Mouse (Mus musculus): ENCODE measurements around the gene Gm47969.
"Not testable (repeated sequence)": the region's sequence is repeated elsewhere in the genome, so short reads cannot be mapped to it uniquely, and the experiment has no call there.

Gm47969 gene

DNA sequence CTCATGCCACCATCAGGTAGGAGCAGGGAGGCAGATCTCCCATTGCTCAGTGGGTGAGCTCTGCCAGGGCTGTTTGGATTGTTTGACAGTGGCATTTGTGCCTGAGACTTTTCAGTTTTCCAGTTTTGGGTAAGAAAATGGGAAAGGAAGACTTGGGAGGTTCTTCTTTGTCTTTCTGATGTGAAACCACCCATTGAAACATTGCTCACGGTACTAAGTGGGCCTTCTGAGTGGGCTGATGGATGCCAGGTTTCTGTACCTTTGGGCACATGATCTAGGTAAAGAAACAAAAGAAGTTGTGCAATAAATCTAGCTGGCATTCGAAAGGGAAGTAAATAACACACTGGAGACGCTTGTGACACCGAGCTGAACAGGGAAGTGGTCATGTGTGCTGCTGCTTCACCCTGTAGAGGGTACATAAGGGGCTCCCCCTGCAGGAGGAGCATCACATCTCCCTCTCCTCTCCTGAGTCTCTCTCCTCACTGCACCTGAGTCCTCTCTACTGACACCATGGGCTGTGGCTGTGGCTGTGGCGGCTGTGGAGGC, at the start of gene Gm47969:
Gene Gm47969, plus strand, starts transcription at position 51 of the 546 bp plus-strand sequence.
- no peak for DNase-seq (ENCODE audit: low spot score in 2 of 2)

DNA sequence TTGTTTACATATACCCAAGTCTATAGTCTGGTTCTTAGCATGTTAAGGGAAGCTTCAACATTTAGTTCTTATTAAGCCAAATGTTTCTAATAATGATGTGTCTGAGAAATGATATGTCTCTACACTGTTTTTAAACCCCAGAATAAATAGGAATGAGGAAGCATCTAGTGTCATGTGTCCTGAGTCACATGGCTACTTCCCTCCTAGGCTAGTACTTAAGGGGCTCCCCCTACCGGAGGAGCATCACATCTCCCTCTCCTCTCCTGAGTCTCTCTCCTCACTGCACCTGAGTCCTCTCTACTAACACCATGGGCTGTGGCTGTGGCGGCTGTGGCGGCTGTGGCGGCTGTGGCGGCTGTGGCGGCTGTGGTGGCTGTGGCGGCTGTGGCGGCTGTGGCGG, 44.4 kb upstream of the Gm47969 start, which contains the start of gene Gm47959:
Gene Gm47959, plus strand, starts transcription at position 243 of the 400 bp plus-strand sequence.
- DNase-seq (ENCODE audit: low spot score in 2 of 2) = not testable (repeated sequence)

DNA sequence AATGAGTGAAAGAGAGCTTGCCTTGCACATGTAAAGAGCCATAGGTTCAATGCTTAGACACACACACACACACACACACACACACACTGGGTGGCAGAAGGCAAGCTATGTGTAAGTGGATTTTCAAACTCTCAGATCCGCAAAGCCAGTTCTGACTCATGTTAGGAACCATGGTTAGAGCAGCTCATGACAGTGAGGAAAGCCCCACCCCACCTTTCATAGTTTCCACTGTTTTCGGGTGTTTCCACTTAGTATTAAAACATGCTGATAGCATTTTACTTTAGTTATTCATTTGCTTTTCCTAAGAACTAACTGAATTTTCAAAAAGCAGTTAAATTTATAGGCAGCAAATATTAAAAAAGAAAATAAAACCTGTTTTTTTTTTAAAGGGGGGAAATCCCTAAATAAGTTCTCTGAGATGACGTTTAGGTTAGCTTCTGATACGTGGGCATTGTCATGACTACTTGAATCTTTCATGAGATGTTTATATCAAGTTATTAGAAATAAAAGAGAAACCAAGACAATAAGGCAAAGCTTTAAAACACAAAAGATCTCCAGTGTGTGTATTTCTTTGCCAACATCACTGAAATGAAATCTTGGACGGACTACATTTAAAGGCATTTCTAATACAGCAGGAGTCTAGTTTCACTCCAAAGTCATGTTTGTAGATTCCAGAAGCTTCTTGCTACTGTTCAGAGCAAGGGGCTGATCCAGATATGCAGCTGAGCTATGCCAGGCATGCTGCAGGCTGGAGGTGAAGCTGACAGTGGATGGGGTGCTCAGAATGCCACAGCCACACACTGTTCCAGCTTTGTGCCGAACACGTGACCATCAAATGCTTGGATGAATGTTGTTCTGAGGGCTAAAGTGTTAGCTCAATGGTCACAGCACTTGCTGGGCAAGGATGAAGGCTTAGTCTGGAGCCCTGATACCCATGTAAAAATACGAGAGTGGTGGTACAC, 38.2 kb upstream of the Gm47969 start:
- no peak for DNase-seq (ENCODE audit: low spot score in 2 of 2)

DNA sequence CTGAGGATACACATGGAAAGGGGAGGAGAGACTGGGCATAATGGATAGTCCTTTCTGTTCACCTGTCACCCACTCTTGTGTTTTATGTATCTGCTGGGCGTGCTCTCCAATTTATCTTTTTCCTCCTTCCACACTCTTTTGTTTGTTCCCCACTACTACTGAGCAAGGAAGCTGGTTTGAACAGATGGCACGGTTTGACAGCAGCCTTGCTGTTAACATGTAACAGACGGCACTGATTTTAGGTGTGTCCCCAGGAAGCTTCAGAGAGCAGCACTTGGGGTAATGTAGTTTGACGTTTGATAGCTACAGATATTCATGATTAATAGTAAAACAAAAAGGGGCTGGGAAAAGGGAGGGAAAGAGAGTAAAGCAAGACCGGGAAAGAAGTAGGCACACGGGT, 37.3 kb upstream of the Gm47969 start:
- DNase-seq (ENCODE audit: low spot score in 2 of 2) = no peak

DNA sequence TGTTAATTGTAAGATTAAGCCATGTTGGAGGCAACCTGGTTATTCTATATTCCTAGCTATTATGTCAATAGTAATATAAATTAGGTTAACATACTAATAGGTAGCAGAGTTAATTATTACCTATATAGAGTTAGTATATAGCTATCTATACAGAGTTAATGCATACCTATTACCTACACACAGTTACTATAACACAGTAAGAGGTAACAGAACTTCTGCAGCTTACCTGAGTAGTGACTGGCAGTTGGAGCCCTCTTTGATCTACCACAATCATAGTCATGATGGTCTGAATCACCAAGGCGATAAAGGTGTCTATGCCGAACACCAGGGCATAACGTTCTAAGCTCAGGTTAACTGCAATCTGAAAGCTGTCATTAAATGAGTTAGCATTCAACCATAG, 30.3 kb upstream of the Gm47969 start:
- DNase-seq (ENCODE audit: low spot score in 2 of 2) = no peak

GRCm38 (mm10) chr1:83015329-83015879, 29.3 kb upstream of the Gm47969 start:
- no peak for DNase-seq (ENCODE audit: low spot score in 2 of 2)

DNA sequence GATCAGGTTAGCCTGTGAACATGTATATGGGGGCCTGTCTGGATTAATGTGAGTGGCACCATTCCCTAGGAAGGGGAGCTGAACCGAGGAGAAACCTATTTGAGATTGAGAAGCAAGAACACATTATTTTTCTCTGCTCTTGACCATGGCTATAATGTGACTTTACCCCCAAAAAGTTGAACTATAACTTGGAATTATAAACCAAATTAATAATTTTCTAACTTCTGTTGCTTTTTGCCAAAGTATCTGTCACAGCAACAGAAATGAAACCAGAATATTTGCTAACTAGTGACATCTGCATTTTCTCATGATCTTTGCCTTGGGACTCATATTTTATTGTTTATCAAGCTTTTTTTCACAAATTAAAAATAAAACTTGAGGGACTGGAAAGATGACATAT, 28.2 kb upstream of the Gm47969 start:
- DNase-seq (ENCODE audit: low spot score in 2 of 2) = no peak

DNA sequence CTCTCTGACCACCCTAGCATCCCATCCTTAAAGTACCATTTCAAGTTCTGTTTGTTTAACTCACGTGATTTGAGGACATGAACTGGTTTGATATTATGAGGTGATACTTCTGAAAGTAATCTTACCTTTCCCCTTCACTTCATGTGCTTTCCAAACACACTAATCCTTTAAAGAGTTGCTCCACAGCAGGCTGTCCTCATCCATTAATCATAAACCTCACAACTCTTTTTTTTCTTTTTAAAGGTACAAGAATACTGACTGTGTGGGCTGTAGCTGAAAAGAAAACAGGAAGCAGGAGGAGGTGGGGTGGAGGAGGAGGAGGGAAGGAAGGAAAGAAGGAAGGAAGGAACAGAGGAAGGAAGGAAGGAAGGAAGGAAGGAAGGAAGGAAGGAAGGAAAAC, 12.8 kb upstream of the Gm47969 start:
- no peak for DNase-seq (ENCODE audit: low spot score in 2 of 2)

DNA sequence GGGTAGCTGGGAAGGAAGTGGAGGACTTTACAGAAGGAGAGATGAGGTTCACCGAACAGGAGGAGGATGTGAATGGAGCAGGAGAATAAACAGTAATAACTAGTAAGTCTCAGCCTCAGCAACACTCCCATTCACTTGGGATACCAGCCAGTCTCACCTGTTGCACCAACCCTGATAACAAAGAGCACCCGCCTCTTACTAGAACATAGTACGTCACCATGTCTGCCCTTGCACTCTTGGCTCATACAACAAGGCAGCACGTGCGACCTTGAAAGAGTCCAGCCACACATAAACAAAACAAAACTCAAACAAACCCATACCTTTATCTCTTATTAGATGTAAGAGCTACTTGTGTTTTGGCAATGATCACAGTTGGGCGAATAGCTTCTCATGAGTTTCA, 12.2 kb upstream of the Gm47969 start:
- DNase-seq (ENCODE audit: low spot score in 2 of 2) = no peak

GRCm38 (mm10) chr1:83034509-83034908, 10.2 kb upstream of the Gm47969 start:
- no peak for DNase-seq (ENCODE audit: low spot score in 2 of 2)

DNA sequence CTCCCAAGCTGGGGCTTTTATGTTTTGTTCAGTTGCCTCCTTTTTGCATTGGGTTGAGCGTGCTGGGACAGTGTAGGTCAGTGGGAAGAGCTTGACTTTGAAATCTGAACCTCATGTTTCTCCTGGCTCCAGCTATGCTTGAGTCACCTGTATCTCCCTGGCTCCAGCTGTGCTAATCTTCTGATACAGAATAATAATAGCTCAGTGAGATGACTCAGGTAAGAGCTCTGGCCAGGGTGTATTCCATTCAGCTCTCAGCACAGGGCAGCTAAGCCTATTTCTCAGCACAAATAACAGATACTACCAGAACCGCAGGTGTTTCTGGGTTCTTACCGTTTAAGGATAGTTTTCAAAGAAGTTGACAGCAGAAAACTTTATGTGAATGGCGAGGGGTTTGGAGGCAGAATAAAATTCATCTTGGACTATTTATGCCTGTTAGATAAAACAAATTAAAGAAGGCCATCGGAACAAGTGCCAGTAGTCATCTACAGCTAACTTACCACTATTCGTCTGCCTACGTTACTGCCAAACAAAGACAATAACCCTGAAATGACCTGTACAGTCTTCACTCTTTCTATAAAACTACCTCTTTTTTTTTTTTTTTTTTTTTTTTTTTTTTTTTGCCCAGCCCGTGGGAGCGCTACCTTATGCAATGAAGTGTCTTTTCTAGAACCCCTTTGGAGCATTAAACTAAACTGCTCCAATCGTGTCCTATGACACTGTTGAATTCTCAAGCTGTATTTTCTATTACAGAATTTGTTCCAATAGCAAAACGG, 7.7 kb upstream of the Gm47969 start:
- DNase-seq (ENCODE audit: low spot score in 2 of 2) = no peak

GRCm38 (mm10) chr1:83038109-83038672, 6.5 kb upstream of the Gm47969 start, which contains the start of gene Slc19a3:
TSS of gene Slc19a3 (minus strand) at chr1:83038448.
- peak; percentile 36 to 42 for DNase-seq (ENCODE audit: low spot score in 2 of 2)

DNA sequence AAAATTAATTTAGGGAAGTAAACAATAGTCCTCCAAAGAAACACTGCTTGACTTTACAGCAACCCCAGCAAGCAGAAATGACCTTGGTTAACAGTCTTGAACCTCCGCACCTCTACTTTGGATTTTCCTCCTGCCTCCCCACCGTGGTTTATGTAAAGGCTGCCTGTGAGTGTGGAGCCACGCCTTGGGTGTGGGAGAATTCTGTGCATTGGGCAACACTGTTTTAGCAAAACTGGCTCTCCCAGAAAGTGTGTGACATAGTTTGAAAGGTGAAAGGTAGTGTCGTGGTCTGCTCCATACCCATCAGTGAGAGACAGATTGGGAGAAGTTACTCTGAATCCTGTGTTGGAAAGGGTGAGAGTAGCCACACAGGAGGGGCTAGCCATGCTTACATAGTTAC, 5.7 kb upstream of the Gm47969 start:
- no peak for DNase-seq (ENCODE audit: low spot score in 2 of 2)

- no peak for DNase-seq (ENCODE audit: low spot score in 2 of 2)
Observed at GRCm38 (mm10) chr1:83042380-83042779, 2.4 kb upstream of the Gm47969 start, which contains the start of gene Krtap28-10. TSS of gene Krtap28-10 (minus strand) at chr1:83042480.

DNA sequence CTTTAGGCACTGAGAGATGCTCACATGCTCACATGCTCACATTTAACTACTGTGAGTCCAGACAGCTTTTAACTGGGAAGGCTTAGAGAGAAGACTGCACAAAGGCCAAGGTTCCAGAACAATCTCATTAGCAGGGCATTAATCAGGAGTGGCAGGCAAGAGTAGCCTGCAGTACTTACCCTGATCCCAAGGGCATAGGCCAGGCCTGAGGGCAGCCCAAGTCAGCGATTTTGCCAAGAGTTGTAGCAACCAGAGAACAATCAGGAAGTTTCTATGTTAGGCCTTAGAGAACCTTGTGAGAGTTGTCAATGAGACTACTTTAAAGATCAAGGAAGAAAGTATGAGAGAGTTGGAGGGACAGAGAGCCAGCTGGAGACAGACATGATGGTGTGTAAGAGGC, 13.7 kb downstream of the Gm47969 start:
- no peak for DNase-seq (ENCODE audit: low spot score in 2 of 2)

- no peak for DNase-seq (ENCODE audit: low spot score in 2 of 2)
Observed at GRCm38 (mm10) chr1:83059278-83059677, 14.5 kb downstream of the Gm47969 start, which contains the start of gene A030005K14Rik. TSS of gene A030005K14Rik (minus strand) at chr1:83059378.

DNA sequence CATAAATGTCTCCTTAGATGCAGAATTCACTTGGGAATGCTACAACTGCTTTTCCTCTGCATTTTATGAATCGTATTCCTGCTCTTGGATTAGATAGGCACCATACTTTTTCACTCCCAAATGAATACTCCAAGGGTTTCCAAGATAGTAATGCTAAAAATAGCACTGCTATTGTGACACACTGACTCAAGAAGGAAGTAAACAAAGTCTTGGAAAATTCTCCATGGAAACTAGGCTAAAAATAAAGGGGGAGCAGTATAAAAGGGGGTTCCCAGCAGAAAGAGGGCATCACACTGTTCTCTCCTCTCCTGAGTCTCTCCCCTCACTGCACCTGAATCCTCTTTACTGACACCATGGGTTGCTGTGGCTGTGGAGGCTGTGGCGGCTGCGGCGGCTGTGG, 15.9 kb downstream of the Gm47969 start, which contains the start of gene Krtap28-13:
Gene Krtap28-13, plus strand, starts transcription at position 288 of the 400 bp plus-strand sequence.
- DNase-seq (ENCODE audit: low spot score in 2 of 2) = no peak

DNA sequence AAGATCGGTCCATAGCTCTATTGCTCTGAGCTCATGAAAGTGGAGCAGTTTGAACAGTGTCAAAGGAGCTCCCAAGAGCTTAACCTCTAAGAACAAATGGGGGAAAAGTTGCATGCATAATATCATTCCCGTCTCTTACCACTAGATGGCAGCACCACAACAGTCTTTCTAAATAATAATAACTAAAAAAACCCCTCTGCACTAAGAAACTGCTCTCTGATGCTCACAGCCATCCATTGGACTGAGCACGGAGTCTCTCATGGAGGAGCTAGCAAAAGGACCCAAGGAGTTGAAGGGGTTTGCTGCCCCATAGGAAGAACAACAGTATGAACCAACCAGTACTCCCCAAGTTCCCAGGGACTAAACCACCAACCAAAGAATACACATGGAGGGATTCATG, 20.1 kb downstream of the Gm47969 start:
- DNase-seq (ENCODE audit: low spot score in 2 of 2) = peak in 1 of 2 experiments; percentile 22

GRCm38 (mm10) chr1:83066577-83066976, 21.8 kb downstream of the Gm47969 start:
- DNase-seq (ENCODE audit: low spot score in 2 of 2) = no peak

DNA sequence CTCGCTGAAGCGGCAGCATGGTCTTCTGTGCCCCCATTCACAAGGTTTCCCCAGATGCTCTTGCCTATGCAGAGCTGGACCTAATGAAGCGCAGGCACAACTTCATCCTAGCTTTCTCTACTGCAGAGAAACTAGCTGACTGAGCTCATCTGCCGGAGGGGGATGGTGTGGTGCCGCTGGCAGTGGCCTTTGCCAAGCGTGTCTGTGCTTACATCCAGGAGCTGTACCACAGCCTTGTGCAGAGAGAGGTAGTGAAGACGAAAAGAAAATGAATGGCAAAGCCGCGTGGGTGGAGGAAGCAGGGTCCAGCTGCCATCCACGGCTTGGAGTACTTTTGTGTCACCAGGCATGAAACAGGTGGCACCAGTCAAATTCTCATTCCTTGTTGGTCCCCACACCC, 22.5 kb downstream of the Gm47969 start:
- DNase-seq (ENCODE audit: low spot score in 2 of 2) = no peak

DNA sequence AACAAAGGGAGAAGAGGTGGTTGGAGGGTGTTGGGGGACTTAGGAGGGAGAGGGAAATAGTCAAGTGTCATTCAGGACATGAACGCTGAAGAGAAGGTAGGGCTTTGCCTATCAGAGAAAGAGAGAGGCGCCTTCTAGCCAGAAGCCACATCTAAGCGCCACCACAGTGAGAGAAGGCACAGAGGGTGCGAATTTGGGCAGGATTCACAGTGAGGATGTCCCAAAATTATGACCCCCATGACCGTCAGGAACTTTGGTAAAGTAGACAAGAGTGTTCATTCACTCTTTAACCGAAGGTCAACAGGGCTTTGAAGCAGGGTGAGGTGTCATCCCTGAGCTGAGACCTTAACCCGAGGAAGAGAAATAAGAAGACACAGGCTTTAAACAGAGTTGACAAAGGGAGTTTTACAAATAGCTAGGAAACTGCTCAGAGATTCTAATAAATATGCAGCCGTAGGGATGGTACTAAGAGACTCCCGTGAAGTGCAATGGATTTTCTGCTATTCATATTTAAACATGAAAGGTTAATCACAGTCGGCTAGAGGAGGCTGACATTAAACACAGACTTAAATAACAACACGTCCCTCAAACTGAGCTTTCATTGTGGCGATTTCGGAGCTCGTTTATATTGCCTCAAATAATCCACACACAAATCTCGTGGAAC, 30.9 kb downstream of the Gm47969 start:
- no peak for DNase-seq (ENCODE audit: low spot score in 2 of 2)
